Mouse (Mus musculus): Measurements from ENCODE around the gene Slc25a39. TPM values are rescaled to one million over a fixed set of nuclear protein-coding genes. Genes with fewer than 3 reads are reported as not detected.
A peak's percentile ranks its signal among the peaks of the same experiment; 100 is the strongest.

Gene Slc25a39
- polyA plus RNA-seq, 1 experiment from 2014 or later, result 214 TPM

DNA sequence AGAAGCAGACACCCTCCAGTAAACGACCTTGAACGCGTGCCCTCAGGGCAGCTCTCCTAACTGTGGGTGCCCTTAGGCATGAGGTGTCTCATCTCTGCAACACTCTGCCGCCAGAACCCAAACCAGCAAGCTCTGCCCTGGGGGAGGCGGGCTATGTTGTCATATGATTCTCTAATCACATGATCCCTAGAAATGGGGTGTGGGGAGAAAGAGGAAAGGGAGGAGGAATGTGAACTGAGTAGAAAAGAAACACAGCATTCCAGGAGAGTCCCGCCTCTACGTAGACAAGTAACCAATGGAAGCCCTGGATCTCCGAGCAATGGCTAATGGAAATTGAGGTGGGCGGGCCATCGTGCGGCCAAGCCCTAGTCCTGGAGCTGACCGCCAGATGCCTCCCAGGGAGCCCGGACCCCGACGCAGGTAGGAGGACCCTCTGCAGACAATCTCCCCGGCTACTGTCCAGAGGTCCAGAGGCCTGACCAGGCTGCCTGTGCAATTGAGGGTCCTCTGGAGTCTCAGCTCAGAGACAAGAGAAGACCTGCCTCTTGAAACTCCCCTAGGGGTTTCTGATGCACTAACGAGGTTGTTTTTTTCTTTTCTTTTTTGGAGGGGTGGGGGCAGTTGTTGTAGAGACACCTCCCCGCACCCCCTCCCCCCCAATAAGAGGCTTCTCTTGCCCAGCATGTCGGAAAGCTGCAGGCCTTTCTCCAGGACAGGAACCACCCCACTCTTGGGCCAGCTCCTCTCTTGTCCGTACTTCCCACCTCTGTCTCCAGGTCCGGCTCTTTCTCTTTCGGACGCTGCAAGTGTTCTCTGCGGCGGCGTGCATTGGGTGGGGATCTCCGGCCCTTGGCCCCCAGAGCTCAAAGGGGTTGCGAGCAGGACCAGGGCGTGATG is 22.6 kb upstream of the Slc25a39 start, which contains the start of gene Grn:
Gene Grn (plus strand): TSS at position 195 of the 897 bp plus-strand sequence.
- no peaks in the 10 kb centered on the region for H3K27me3 ChIP-seq (replicated peaks; ENCODE audit: insufficient read depth, low read length)
- H3K27ac ChIP-seq (ENCODE audit: low read length), result peak within 1 kb of the TSS; percentile 80
- no peaks in the 10 kb centered on the region for H3K9me3 ChIP-seq (ENCODE audit: low read length)
- WGBS, result under 1% methylated on average over 28 of the region's 29 CpGs
- TF ChIP-seq CTCF (IDR thresholded peaks at IDR 0.05) (no peak), EP300 (IDR thresholded peaks at IDR 0.05) (peak; percentile 75)
- H3K4me1 ChIP-seq (ENCODE audit: insufficient read depth, low read depth, low read length), result peaks cover 9% of the 10 kb centered on the region; the same call in 1 of the 2 replicates
- peak; percentile 93 for ATAC-seq
- peak; percentile 100 for DNase-seq (ENCODE audit: low spot score)
- peak within 1 kb of the TSS; percentile 63 for H3K4me2 ChIP-seq (replicated peaks; ENCODE audit: low read depth, low read length)
- H3K36me3 ChIP-seq (ENCODE audit: insufficient read depth, low read length), result peaks cover 8% of the 10 kb centered on the region; the same call in 1 of the 2 replicates
- H3K9ac ChIP-seq (replicated peaks; ENCODE audit: low read depth), result peak within 1 kb of the TSS; percentile 27
- H3K4me3 ChIP-seq (ENCODE audit: low read depth, low read length), result peak within 1 kb of the TSS; percentile 72

DNA sequence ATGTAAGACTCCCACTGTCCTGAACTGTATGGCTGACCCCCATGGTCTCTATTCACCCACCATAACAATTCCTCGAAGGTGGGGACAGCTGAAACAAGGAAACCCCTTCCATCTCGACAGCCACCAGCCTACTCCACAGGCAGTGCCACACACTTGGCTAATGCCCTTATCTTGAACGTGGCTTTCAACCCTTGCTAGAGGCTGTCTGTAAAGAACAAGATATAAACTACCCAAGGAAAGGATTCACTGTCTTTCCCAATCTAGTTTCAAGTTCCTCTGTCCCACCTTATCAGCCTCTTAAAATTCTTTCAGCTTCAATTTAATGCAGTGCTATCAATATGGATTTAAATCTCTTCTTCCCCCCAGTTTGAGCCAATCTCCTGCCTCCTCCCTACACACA is 21.8 kb upstream of the Slc25a39 start:
- DNase-seq (ENCODE audit: low spot score) (no peak), ATAC-seq (no peak)
- peaks cover 9% of the 10 kb centered on the region; the same call in 1 of the 2 replicates for H3K4me1 ChIP-seq (ENCODE audit: insufficient read depth, low read depth, low read length)
- H3K9ac ChIP-seq (replicated peaks; ENCODE audit: low read depth), result no peak overlapping the region; the same call in 1 of the 2 replicates
- H3K9me3 ChIP-seq (ENCODE audit: low read length), result no peaks in the 10 kb centered on the region
- H3K27ac ChIP-seq (ENCODE audit: low read length), result peak overlapping the region; percentile 22; the same call in 1 of the 2 replicates
- WGBS, result 26% methylated on average over 3 of the region's 3 CpGs
- H3K4me3 ChIP-seq (ENCODE audit: low read depth, low read length), result peak overlapping the region; percentile 72
- TF ChIP-seq CTCF (IDR thresholded peaks at IDR 0.05) (no peak), EP300 (IDR thresholded peaks at IDR 0.05) (no peak)
- no peaks in the 10 kb centered on the region for H3K36me3 ChIP-seq (ENCODE audit: insufficient read depth, low read length)
- H3K27me3 ChIP-seq (replicated peaks; ENCODE audit: insufficient read depth, low read length), result no peaks in the 10 kb centered on the region
- peak overlapping the region; percentile 63 for H3K4me2 ChIP-seq (replicated peaks; ENCODE audit: low read depth, low read length)

DNA sequence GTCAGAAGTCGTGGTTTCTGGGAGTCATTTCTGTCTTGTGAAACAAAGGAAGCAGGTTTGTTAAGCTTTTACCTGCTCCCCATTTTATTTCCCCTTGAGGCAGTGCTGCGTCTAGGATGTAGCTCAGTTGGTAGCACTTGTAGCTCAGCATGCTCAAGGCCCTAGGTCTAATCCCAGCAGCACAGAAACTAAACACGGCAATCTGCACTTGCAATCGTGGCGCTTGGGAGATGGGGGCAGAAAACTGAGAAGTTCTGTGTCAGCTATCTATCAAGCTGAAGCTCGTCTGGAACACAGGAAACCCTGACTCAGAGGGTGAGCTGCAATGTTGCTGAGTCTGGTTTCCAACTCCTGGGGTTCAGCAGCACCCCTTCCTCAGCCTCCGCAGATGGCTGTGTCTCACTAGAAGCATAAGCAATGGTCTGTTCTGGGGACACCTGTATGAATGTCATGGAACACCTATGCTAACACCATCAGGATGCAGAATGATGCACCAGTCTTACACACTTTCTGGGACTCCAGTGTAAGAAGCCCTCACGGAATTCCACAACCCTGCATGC is 21.3 kb upstream of the Slc25a39 start:
- WGBS, result 56% methylated on average over 8 of the region's 8 CpGs
- H3K4me3 ChIP-seq (ENCODE audit: low read depth, low read length), result no peak overlapping the region

GRCm38 (mm10) chr11:102425555-102426316 is 18.0 kb upstream of the Slc25a39 start:
- Histone ChIP-seq H3K9ac (replicated peaks; ENCODE audit: low read depth) (no peak overlapping the region), H3K36me3 (ENCODE audit: insufficient read depth, low read length) (no peaks in the 10 kb centered on the region), H3K4me1 (ENCODE audit: insufficient read depth, low read depth, low read length) (no peaks in the 10 kb centered on the region), H3K4me3 (ENCODE audit: low read depth, low read length) (no peak overlapping the region), H3K4me2 (replicated peaks; ENCODE audit: low read depth, low read length) (no peak overlapping the region), H3K27me3 (replicated peaks; ENCODE audit: insufficient read depth, low read length) (no peaks in the 10 kb centered on the region), H3K27ac (ENCODE audit: low read length) (no peak overlapping the region), H3K9me3 (ENCODE audit: low read length) (no peaks in the 10 kb centered on the region)
- TF ChIP-seq CTCF (IDR thresholded peaks at IDR 0.05), result no peak
- peak; percentile 82; the same call in 1 of the 2 replicates for TF ChIP-seq EP300 (IDR thresholded peaks at IDR 0.05)
- DNase-seq (ENCODE audit: low spot score) (peak; percentile 64), ATAC-seq (peak; percentile 59)
- WGBS, result 65% methylated on average over 8 of the region's 8 CpGs

More for the DNA sequence above, 21.3 kb upstream of the Slc25a39 start:
- Histone ChIP-seq H3K9ac (replicated peaks; ENCODE audit: low read depth) (no peak overlapping the region), H3K27ac (ENCODE audit: low read length) (no peak overlapping the region), H3K9me3 (ENCODE audit: low read length) (no peaks in the 10 kb centered on the region), H3K4me2 (replicated peaks; ENCODE audit: low read depth, low read length) (no peak overlapping the region; the same call in 1 of the 2 replicates), H3K4me1 (ENCODE audit: insufficient read depth, low read depth, low read length) (peaks cover 9% of the 10 kb centered on the region; the same call in 1 of the 2 replicates), H3K27me3 (replicated peaks; ENCODE audit: insufficient read depth, low read length) (no peaks in the 10 kb centered on the region), H3K36me3 (ENCODE audit: insufficient read depth, low read length) (no peaks in the 10 kb centered on the region)
- TF ChIP-seq CTCF (IDR thresholded peaks at IDR 0.05) (no peak), EP300 (IDR thresholded peaks at IDR 0.05) (no peak)
- no peak for DNase-seq (ENCODE audit: low spot score)
- ATAC-seq, result no peak

DNA sequence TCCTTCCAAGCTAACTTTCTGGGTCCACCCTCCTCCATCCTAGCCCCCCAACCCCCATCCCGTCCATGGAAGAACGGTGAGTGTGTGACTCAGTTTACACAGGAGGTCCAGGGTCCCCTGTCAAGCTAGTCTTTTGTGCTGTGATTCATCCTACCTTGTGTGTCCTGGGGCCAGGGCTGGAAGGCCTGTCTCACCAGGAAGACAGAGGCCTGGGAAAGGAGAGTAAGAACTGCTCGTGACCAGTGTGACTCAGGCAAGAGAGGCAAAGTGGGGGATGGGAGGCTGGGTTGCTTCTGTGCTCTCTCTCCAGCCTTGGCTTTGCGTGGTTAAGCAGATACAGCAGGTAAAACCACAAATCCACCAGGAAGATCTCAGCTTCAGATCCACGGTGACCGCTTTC is 16.9 kb upstream of the Slc25a39 start:
- no peaks in the 10 kb centered on the region for H3K27me3 ChIP-seq (replicated peaks; ENCODE audit: insufficient read depth, low read length)
- 81% methylated on average over 6 of the region's 6 CpGs for WGBS
- TF ChIP-seq CTCF (IDR thresholded peaks at IDR 0.05) (no peak), EP300 (IDR thresholded peaks at IDR 0.05) (no peak)
- H3K9me3 ChIP-seq (ENCODE audit: low read length), result no peaks in the 10 kb centered on the region
- H3K4me2 ChIP-seq (replicated peaks; ENCODE audit: low read depth, low read length), result no peak overlapping the region
- ATAC-seq (no peak), DNase-seq (ENCODE audit: low spot score) (no peak)
- H3K36me3 ChIP-seq (ENCODE audit: insufficient read depth, low read length), result no peaks in the 10 kb centered on the region
- no peak overlapping the region for H3K9ac ChIP-seq (replicated peaks; ENCODE audit: low read depth)
- no peak overlapping the region for H3K27ac ChIP-seq (ENCODE audit: low read length)
- no peak overlapping the region for H3K4me3 ChIP-seq (ENCODE audit: low read depth, low read length)
- H3K4me1 ChIP-seq (ENCODE audit: insufficient read depth, low read depth, low read length), result no peaks in the 10 kb centered on the region

- no peak overlapping the region for H3K4me2 ChIP-seq (replicated peaks; ENCODE audit: low read depth, low read length)
- H3K4me3 ChIP-seq (ENCODE audit: low read depth, low read length), result no peak overlapping the region
- no peaks in the 10 kb centered on the region for H3K9me3 ChIP-seq (ENCODE audit: low read length)
- H3K9ac ChIP-seq (replicated peaks; ENCODE audit: low read depth), result no peak overlapping the region
- no peaks in the 10 kb centered on the region for H3K27me3 ChIP-seq (replicated peaks; ENCODE audit: insufficient read depth, low read length)
- no peaks in the 10 kb centered on the region for H3K4me1 ChIP-seq (ENCODE audit: insufficient read depth, low read depth, low read length)
- no peak for ATAC-seq
- WGBS, result 37% methylated on average over 8 of the region's 8 CpGs
- H3K36me3 ChIP-seq (ENCODE audit: insufficient read depth, low read length), result no peaks in the 10 kb centered on the region
- no peak overlapping the region for H3K27ac ChIP-seq (ENCODE audit: low read length)
- no peak for DNase-seq (ENCODE audit: low spot score)
- TF ChIP-seq EP300 (IDR thresholded peaks at IDR 0.05), result no peak
- no peak for TF ChIP-seq CTCF (IDR thresholded peaks at IDR 0.05)
These were observed 13.8 kb upstream of the Slc25a39 start for GRCm38 (mm10) chr11:102421559-102421958.
